Mouse (Mus musculus) brown adipose tissue, adult 24 weeks (tissue): ENCODE data around the gene Dock2. TPM values are rescaled to one million over a fixed set of nuclear protein-coding genes. Genes with fewer than 3 reads are reported as not detected.

ENCODE experiments used
- H3K27ac ChIP-seq: fragments of 200-500 bp; replicated peaks from 2 replicates; pipeline ENCODE4 v1.5.1; 2012; ENCODE audit warnings: low read depth, mild to moderate bottlenecking, low read length
- H3K4me1 ChIP-seq: fragments of 200-500 bp; 2 replicates; pipeline ENCODE4 v1.6.1; 2012; ENCODE audit warnings: low read length, mixed read lengths; ENCODE audit not compliant: control insufficient read depth, insufficient read depth, insufficient read length
- H3K4me3 ChIP-seq: fragments of 200-500 bp; 2 replicates; pipeline ENCODE4 v1.5.1; 2012; ENCODE audit warnings: low read depth, mild to moderate bottlenecking, low read length, moderate library complexity; ENCODE audit not compliant: insufficient read depth
- polyA plus RNA-seq: library from polyadenylated mRNA; stranded (reverse); fragments of >200 nt; gene quantifications from 2 replicates; pipeline ENCODE4 v1.2.4, GENCODE M21; 2012; ENCODE audit not compliant: missing spikeins, insufficient read depth, insufficient read length

The Dock2 gene
- polyA plus RNA-seq, 1 experiment: 1.7 TPM

GRCm38 (mm10) chr11:34777529-34777928 is 6.2 kb downstream of the Dock2 start:
- Histone ChIP-seq H3K27ac (peak overlapping the region; percentile 11; the same call in 1 of the 2 replicates), H3K4me1 (no peaks in the 10 kb centered on the region), H3K4me3 (no peak overlapping the region)

- H3K4me1 ChIP-seq: no peaks in the 10 kb centered on the region
- no peak overlapping the region for H3K27ac ChIP-seq
- no peak overlapping the region for H3K4me3 ChIP-seq
Observed at GRCm38 (mm10) chr11:34776054-34776453, 7.6 kb downstream of the Dock2 start.

- Histone ChIP-seq H3K4me3 (no peak overlapping the region), H3K27ac (no peak overlapping the region), H3K4me1 (no peaks in the 10 kb centered on the region)
Observed at GRCm38 (mm10) chr11:34774636-34775035, 9.1 kb downstream of the Dock2 start.

DNA sequence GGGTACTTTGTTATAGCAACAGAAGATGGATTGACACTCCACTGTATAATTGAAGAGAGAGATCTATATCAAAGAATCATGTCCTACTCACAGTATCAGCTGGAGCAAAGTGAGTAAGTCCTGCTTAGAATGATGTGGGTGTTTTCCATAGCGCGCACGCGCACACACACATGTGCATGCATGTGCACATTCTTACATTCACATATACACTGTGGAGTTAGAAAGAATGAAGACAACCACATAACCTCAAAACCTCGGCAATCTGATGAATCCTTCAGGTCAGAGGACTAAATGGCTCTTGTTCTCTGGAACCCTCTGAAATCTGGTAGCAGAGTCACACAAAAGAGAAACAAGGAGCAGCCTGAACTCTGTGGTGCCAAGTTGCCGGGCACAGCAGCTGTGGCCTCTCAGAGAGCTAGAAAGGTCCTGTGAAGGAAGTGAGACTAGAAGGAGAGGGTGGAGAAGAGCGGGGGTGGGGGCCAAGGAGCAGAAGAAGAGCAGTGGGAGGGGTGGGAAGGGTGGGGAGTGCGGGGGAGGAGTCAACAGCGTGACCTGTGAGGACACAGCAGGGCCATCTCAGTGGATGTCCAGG is 10.3 kb downstream of the Dock2 start:
- Histone ChIP-seq H3K4me3 (no peak overlapping the region), H3K4me1 (no peaks in the 10 kb centered on the region), H3K27ac (no peak overlapping the region)

DNA sequence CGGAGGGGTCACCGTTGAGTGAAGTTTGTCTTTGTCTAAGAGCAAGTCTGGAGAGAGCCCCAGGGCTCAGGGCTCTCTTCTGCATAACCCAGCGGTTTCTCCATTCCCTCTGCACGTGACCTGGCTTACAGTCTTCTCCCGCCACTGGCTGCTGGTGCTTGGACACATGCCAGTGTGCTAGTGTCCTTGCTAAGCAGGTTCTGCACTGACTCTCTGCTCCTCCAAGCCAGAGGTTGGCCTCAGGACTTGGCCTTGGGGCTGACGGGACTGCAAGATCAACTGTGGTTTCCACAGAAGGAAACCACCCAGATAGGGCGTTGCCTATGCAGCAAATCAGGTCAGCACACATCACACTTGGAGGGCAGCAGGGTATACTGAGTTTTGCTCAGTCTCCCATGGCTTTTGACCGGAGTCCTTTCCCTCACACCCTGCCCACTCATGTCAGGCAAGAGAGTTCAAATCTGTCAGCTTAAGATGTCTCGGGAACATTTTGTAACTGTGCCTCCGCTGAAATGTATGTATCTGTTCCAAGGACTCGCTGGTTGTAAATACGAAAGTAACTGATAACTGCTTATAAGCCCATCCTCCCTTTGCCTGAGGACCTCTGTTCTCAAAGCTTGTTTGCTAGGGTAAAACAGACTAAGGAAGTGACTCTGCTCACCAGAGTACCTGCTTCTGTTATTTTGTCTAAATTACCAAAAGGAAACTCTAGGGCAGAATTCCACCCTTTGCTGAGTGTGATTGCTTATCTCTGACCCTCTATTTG is 12.3 kb downstream of the Dock2 start:
- Histone ChIP-seq H3K27ac (peak overlapping the region; percentile 54), H3K4me1 (no peaks in the 10 kb centered on the region), H3K4me3 (no peak overlapping the region)

DNA sequence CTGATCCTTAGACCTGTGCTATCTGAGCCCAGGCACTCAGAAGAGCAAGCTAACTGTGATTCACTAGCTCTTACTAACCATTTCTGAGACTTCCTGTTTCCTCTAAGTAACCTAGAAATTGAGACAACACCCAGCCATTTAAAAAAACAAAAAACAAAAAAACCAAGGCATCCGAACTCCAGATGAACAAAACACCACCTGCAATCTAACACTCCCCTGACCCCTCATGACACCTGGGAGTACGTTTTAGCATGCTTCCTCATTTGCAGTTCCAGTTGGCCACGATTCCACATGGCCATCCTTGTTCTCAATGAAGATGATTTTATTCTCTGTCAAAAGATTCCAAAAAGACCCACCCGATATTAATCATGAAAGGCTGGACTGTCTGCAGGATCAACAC is 13.0 kb downstream of the Dock2 start:
- H3K4me1 ChIP-seq: no peaks in the 10 kb centered on the region
- H3K27ac ChIP-seq: peak overlapping the region; percentile 3; the same call in 1 of the 2 replicates
- no peak overlapping the region for H3K4me3 ChIP-seq

- Histone ChIP-seq H3K4me3 (no peak overlapping the region), H3K4me1 (no peaks in the 10 kb centered on the region), H3K27ac (0 out of 2 replicates have a peak overlapping the region, but pooled peaks have one; percentile 3)
Observed at GRCm38 (mm10) chr11:34769946-34770345, 13.7 kb downstream of the Dock2 start.

DNA sequence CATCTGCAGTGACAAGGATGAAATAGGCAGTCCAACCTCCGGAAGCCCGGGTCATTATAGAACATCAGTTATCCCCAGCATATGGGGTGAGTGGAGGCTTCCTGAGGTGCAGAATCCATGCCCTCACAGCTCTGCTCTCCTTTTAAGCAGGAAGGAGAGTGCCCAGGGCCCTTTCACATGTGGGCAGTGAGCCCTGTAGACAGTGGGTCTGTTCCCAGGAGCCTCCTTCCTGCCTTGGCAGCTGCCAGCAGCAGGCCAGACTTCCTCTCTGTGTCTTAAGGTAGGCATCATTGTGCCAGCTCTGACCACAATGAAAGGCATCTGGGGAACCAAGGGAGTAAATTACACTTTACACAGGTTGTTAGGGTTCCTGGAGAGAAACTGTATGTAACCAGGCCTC is 14.3 kb downstream of the Dock2 start:
- Histone ChIP-seq H3K4me3 (no peak overlapping the region), H3K27ac (no peak overlapping the region), H3K4me1 (no peaks in the 10 kb centered on the region)

DNA sequence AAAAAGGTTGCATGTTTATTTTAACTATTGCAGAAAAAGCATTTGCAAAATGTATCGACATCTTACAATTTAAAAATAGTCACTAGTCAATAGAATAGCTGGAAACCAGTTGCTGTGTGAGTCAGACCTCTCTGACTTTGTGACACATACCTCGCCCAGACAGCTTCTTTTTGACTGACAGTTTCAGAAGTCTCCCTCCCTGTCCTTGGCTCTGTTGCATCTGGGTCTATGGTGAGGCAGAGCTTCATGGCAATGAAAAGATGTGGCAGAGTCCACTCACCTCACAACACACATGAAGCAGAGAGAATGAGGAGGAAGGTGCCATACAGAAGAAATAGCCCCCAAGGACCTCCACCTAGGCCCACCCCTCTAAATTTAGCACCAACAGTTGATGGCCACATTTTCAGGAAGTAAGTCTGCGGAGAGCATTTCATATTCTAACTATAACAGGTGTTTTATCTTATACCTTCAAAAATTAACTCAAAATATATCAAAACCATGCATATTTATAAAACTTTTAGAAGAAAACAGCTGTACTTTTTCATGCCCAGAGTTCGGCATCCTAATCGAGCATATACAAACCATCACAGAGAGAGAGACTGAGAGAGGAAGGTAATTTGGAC is 19.8 kb downstream of the Dock2 start:
- Histone ChIP-seq H3K4me3 (no peak overlapping the region), H3K27ac (no peak overlapping the region)

GRCm38 (mm10) chr11:34762570-34763127 is 21.0 kb downstream of the Dock2 start:
- no peak overlapping the region for H3K27ac ChIP-seq
- H3K4me1 ChIP-seq: no peaks in the 10 kb centered on the region
- no peak overlapping the region for H3K4me3 ChIP-seq

More for the DNA sequence above, 19.8 kb downstream of the Dock2 start:
- H3K4me1 ChIP-seq: no peaks in the 10 kb centered on the region

GRCm38 (mm10) chr11:34762125-34762524 is 21.6 kb downstream of the Dock2 start:
- Histone ChIP-seq H3K4me3 (no peak overlapping the region), H3K4me1 (no peaks in the 10 kb centered on the region), H3K27ac (no peak overlapping the region)

GRCm38 (mm10) chr11:34759582-34759981 is 24.1 kb downstream of the Dock2 start:
- Histone ChIP-seq H3K4me3 (no peak overlapping the region), H3K27ac (no peak overlapping the region), H3K4me1 (no peaks in the 10 kb centered on the region)

- no peaks in the 10 kb centered on the region for H3K4me1 ChIP-seq
- H3K27ac ChIP-seq: no peak overlapping the region
- no peak overlapping the region for H3K4me3 ChIP-seq
Observed at GRCm38 (mm10) chr11:34741081-34741480, 42.6 kb downstream of the Dock2 start.

GRCm38 (mm10) chr11:34739816-34740215 is 43.9 kb downstream of the Dock2 start:
- Histone ChIP-seq H3K4me3 (no peak overlapping the region), H3K27ac (no peak overlapping the region), H3K4me1 (no peaks in the 10 kb centered on the region)

- H3K4me3 ChIP-seq: no peak overlapping the region
- H3K27ac ChIP-seq: no peak overlapping the region
- H3K4me1 ChIP-seq: no peaks in the 10 kb centered on the region
Observed at GRCm38 (mm10) chr11:34738945-34739344, 44.7 kb downstream of the Dock2 start.
